Mouse (Mus musculus) bone marrow macrophage, adult 2 months (primary cell): Measurements from ENCODE around the gene Slc9a3r2. TPM values are rescaled to one million over a fixed set of nuclear protein-coding genes. Genes with fewer than 3 reads are reported as not detected.

Experiments used
- H3K27ac ChIP-seq: 2 replicates; pipeline ENCODE4 v1.5.1; 2012; ENCODE audit warnings: low read depth, low read length; ENCODE audit not compliant: insufficient read depth
- H3K4me1 ChIP-seq: 2 replicates; pipeline ENCODE4 v1.6.1; 2012; ENCODE audit warnings: low read length; ENCODE audit not compliant: control insufficient read depth, insufficient read depth
- H3K4me3 ChIP-seq: 2 replicates; pipeline ENCODE4 v1.5.1; 2012; ENCODE audit warnings: mild to moderate bottlenecking, low read length, moderate library complexity; ENCODE audit not compliant: insufficient read depth
- CTCF ChIP-seq: IDR thresholded peaks from 2 replicates; pipeline ENCODE4 v1.5.1; 2012; ENCODE audit warnings: low read depth, mild to moderate bottlenecking, low read length, moderate library complexity
- POLR2A ChIP-seq: IDR thresholded peaks from 2 replicates; pipeline ENCODE4 v1.6.1; 2012; ENCODE audit warnings: mild to moderate bottlenecking, low read depth, low read length, borderline replicate concordance
- polyA plus RNA-seq: library from polyadenylated mRNA; stranded (reverse); fragments of >200 nt; gene quantifications from 2 replicates; pipeline ENCODE4 v1.2.4, GENCODE M21; 2012; ENCODE audit not compliant: missing spikeins, insufficient read depth, insufficient read length

Gene Slc9a3r2
- polyA plus RNA-seq, 1 experiment: 0.98 TPM

- Histone ChIP-seq H3K4me3 (no peak overlapping the region), H3K27ac (no peak overlapping the region), H3K4me1 (no peaks in the 10 kb centered on the region)
- TF ChIP-seq POLR2A (no peak), CTCF (no peak)
Observed at GRCm38 (mm10) chr17:24595126-24596072, 54.7 kb downstream of the Slc9a3r2 start.

- TF ChIP-seq POLR2A (no peak), CTCF (no peak)
- Histone ChIP-seq H3K4me3 (no peak overlapping the region), H3K27ac (no peak overlapping the region), H3K4me1 (no peaks in the 10 kb centered on the region)
Observed at GRCm38 (mm10) chr17:24593992-24594890, 55.9 kb downstream of the Slc9a3r2 start.

- TF ChIP-seq POLR2A: no peak
- TF ChIP-seq CTCF: no peak
- H3K27ac ChIP-seq: no peak overlapping the region
- H3K4me3 ChIP-seq: no peak overlapping the region
- H3K4me1 ChIP-seq: no peaks in the 10 kb centered on the region
Observed at GRCm38 (mm10) chr17:24593248-24593647, 56.9 kb downstream of the Slc9a3r2 start.

- Histone ChIP-seq H3K27ac (no peak overlapping the region), H3K4me1 (no peaks in the 10 kb centered on the region), H3K4me3 (no peak overlapping the region)
- TF ChIP-seq POLR2A: no peak
- TF ChIP-seq CTCF: no peak
Observed at GRCm38 (mm10) chr17:24591695-24592094, 58.4 kb downstream of the Slc9a3r2 start.

- TF ChIP-seq POLR2A (no peak), CTCF (no peak)
- H3K4me1 ChIP-seq: no peaks in the 10 kb centered on the region
- H3K27ac ChIP-seq: no peak overlapping the region
Observed at GRCm38 (mm10) chr17:24590943-24591342, 59.2 kb downstream of the Slc9a3r2 start.

More at GRCm38 (mm10) chr17:24590943-24591342, 59.2 kb downstream of the Slc9a3r2 start:
- H3K4me3 ChIP-seq: no peak overlapping the region

Other genes with a start within 250 kb of the Slc9a3r2 start
- 65.0 and 72.0 TPM in 2 replicates for gene Rnps1, start 235.8 kb downstream of the Slc9a3r2 start, polyA plus RNA-seq
- gene Eci1, start 223.7 kb downstream of the Slc9a3r2 start, polyA plus RNA-seq: 21.5 and 23.3 TPM in 2 replicates
- gene Dnase1l2, start 207.2 kb downstream of the Slc9a3r2 start, polyA plus RNA-seq: 3.3 and 3.8 TPM in 2 replicates
- gene E4f1, start 180.0 kb downstream of the Slc9a3r2 start, polyA plus RNA-seq: 21.7 and 25.0 TPM in 2 replicates
- 21.4 and 24.2 TPM in 2 replicates for gene Pgp, start 179.9 kb downstream of the Slc9a3r2 start, polyA plus RNA-seq
- not detected in 2 replicates for gene Bricd5, start 176.4 kb downstream of the Slc9a3r2 start, polyA plus RNA-seq
- 14.8 and 16.0 TPM in 2 replicates for gene Mlst8, start 171.2 kb downstream of the Slc9a3r2 start, polyA plus RNA-seq
- gene Caskin1, start 161.7 kb downstream of the Slc9a3r2 start, polyA plus RNA-seq: 0.34 TPM in 1 of 2 replicates, not detected in the other
- 88.8 and 102 TPM in 2 replicates for gene Traf7, start 122.4 kb downstream of the Slc9a3r2 start, polyA plus RNA-seq
- gene Rab26, start 116.1 kb downstream of the Slc9a3r2 start, polyA plus RNA-seq: 0.44 TPM in 1 of 2 replicates, not detected in the other
- 22.3 and 24.6 TPM in 2 replicates for gene Pkd1, start 100.5 kb downstream of the Slc9a3r2 start, polyA plus RNA-seq
- gene Tsc2, start 17.7 kb downstream of the Slc9a3r2 start, polyA plus RNA-seq: 62.1 and 67.7 TPM in 2 replicates
- 4.1 and 6.2 TPM in 2 replicates for gene Nthl1, start 17.6 kb downstream of the Slc9a3r2 start, polyA plus RNA-seq
- gene Npw, start 8.1 kb upstream of the Slc9a3r2 start, polyA plus RNA-seq: not detected in 2 replicates
- 28.0 and 29.6 TPM in 2 replicates for gene Zfp598, start 19.4 kb upstream of the Slc9a3r2 start, polyA plus RNA-seq
- gene Syngr3, start 39.6 kb upstream of the Slc9a3r2 start, polyA plus RNA-seq: 0.41 and 0.79 TPM in 2 replicates
- gene Gfer, start 45.8 kb upstream of the Slc9a3r2 start, polyA plus RNA-seq: 21.6 and 22.0 TPM in 2 replicates
- 3.9 and 6.0 TPM in 2 replicates for gene Noxo1, start 45.9 kb upstream of the Slc9a3r2 start, polyA plus RNA-seq
- 11.7 and 16.9 TPM in 2 replicates for gene Tbl3, start 57.3 kb upstream of the Slc9a3r2 start, polyA plus RNA-seq
- not detected in 2 replicates for gene Rnf151, start 67.7 kb upstream of the Slc9a3r2 start, polyA plus RNA-seq
- gene Rps2, start 67.8 kb upstream of the Slc9a3r2 start, polyA plus RNA-seq: 685 and 784 TPM in 2 replicates
- gene Ndufb10, start 74.2 kb upstream of the Slc9a3r2 start, polyA plus RNA-seq: 164 and 191 TPM in 2 replicates
- gene Rpl3l, start 77.5 kb upstream of the Slc9a3r2 start, polyA plus RNA-seq: not detected in 2 replicates
- 214 and 223 TPM in 2 replicates for gene Msrb1, start 86.3 kb upstream of the Slc9a3r2 start, polyA plus RNA-seq
- not detected in 2 replicates for gene Hs3st6, start 102.7 kb upstream of the Slc9a3r2 start, polyA plus RNA-seq
- not detected in 2 replicates for gene Meiob, start 154.0 kb upstream of the Slc9a3r2 start, polyA plus RNA-seq
- 39.7 and 44.9 TPM in 2 replicates for gene Hagh, start 189.8 kb upstream of the Slc9a3r2 start, polyA plus RNA-seq
- 9.0 and 9.1 TPM in 2 replicates for gene Fahd1, start 200.0 kb upstream of the Slc9a3r2 start, polyA plus RNA-seq
- not detected in 2 replicates for gene Igfals, start 215.7 kb upstream of the Slc9a3r2 start, polyA plus RNA-seq
- gene Nubp2, start 236.0 kb upstream of the Slc9a3r2 start, polyA plus RNA-seq: 39.0 and 40.3 TPM in 2 replicates
- 20.2 and 21.3 TPM in 2 replicates for gene Spsb3, start 236.3 kb upstream of the Slc9a3r2 start, polyA plus RNA-seq
- 5.9 and 7.1 TPM in 2 replicates for gene Eme2, start 244.8 kb upstream of the Slc9a3r2 start, polyA plus RNA-seq
- 25.6 and 34.9 TPM in 2 replicates for gene Mrps34, start 244.8 kb upstream of the Slc9a3r2 start, polyA plus RNA-seq
- gene Nme3, start 246.2 kb upstream of the Slc9a3r2 start, polyA plus RNA-seq: 37.2 and 38.5 TPM in 2 replicates